Mouse (Mus musculus): ENCODE measurements at regions not wholly inside any gene's neighbourhood (a gene's known extent, or its start where the extent isn't known, plus 50 kb on each side); places are given as distances from the start of the nearest gene placed in this dataset.

- no peak for DNase-seq
These were observed 108.3 kb upstream of the Syt13 start for GRCm38 (mm10) chr2:92806481-92807195.

- DNase-seq = peak; percentile 11
These were observed 107.5 kb upstream of the Syt13 start for GRCm38 (mm10) chr2:92807404-92807803.

GRCm38 (mm10) chr2:92808121-92808520, 106.8 kb upstream of the Syt13 start:
- no peak for DNase-seq

- no peak for DNase-seq
These were observed 105.7 kb upstream of the Syt13 start for GRCm38 (mm10) chr2:92809226-92809625.

GRCm38 (mm10) chr2:92809681-92810323, 105.1 kb upstream of the Syt13 start:
- no peak for DNase-seq

GRCm38 (mm10) chr2:92810956-92811355, 103.9 kb upstream of the Syt13 start:
- peak; percentile 52 for DNase-seq

- DNase-seq = no peak
These were observed 101.9 kb upstream of the Syt13 start for GRCm38 (mm10) chr2:92813028-92813427.

- no peak for DNase-seq
These were observed 95.3 kb upstream of the Syt13 start for GRCm38 (mm10) chr2:92819586-92819985.

GRCm38 (mm10) chr2:92824325-92824724, 90.6 kb upstream of the Syt13 start:
- DNase-seq = no peak

- no peak for DNase-seq
These were observed 89.5 kb upstream of the Syt13 start for GRCm38 (mm10) chr2:92825395-92825794.

- no peak for DNase-seq
These were observed 84.8 kb upstream of the Syt13 start for GRCm38 (mm10) chr2:92830134-92830533.

GRCm38 (mm10) chr2:92831784-92832183, 83.1 kb upstream of the Syt13 start:
- no peak for DNase-seq

GRCm38 (mm10) chr2:92836203-92836602, 78.7 kb upstream of the Syt13 start:
- peak; percentile 50 for DNase-seq

GRCm38 (mm10) chr2:92838012-92838411, 76.9 kb upstream of the Syt13 start:
- no peak for DNase-seq

GRCm38 (mm10) chr2:92840009-92840408, 74.9 kb upstream of the Syt13 start:
- DNase-seq = peak; percentile 41

GRCm38 (mm10) chr2:92841626-92842025, 73.3 kb upstream of the Syt13 start:
- DNase-seq = peak; percentile 9

GRCm38 (mm10) chr2:92845061-92845769, 69.7 kb upstream of the Syt13 start:
- DNase-seq = no peak

- DNase-seq = no peak
These were observed 65.9 kb upstream of the Syt13 start for GRCm38 (mm10) chr2:92848962-92849361.

- DNase-seq = no peak
These were observed 63.6 kb upstream of the Syt13 start for GRCm38 (mm10) chr2:92851336-92851735.

GRCm38 (mm10) chr2:92853175-92853574, 61.7 kb upstream of the Syt13 start:
- no peak for DNase-seq

- no peak for DNase-seq
These were observed 60.6 kb upstream of the Syt13 start for GRCm38 (mm10) chr2:92854331-92854730.

- DNase-seq = no peak
These were observed 58.9 kb upstream of the Syt13 start for GRCm38 (mm10) chr2:92856047-92856446.

- no peak for DNase-seq
These were observed 54.2 kb upstream of the Syt13 start for GRCm38 (mm10) chr2:92860502-92861197.
